Mouse (Mus musculus): Measurements from ENCODE around the gene Lbr.

DNA sequence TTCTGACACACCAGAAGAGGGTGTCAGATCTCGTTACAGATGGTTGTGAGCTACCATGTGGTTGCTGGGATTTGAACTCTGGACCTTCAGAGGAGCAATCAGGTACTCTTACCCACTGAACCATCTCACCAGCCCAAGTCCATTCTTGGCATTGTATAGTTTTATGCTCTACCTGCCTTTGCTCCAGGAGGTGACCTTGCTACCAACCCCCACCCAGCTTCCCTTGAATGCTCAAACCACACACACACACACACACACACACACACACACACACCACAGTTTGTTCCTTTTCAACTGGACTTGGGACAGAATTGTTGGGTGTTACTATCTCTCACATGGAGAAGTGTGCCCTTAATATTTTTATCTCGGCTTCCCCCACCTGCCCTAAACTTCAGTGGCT lies 13.5 kb upstream of the Lbr start:
- no peak for TF ChIP-seq CTCF (conservative IDR thresholded peaks at IDR 0.05; ENCODE audit: low read length)
- no peak for TF ChIP-seq POU5F1 (IDR thresholded peaks at IDR 0.05; ENCODE audit: borderline replicate concordance, low read length)
- no peak for TF ChIP-seq NANOG (IDR thresholded peaks at IDR 0.05; ENCODE audit: borderline replicate concordance, low read length)

Data from E14TG2a.4 (cell line).